Mouse (Mus musculus) heart, embryonic 14.5 days (tissue): ENCODE measurements around the gene Palm. TPM values are rescaled to one million over a fixed set of nuclear protein-coding genes. Genes with fewer than 3 reads are reported as not detected.
A peak's percentile ranks its signal among the peaks of the same experiment; 100 is the strongest.

Experiments
- ATAC-seq: fragments of 200-750 bp; cut with Nextera tagmentation; 2 replicates; pipeline ENCODE4 v1.8.0; 2017; ENCODE audit warnings: low read depth, moderate TSS enrichment; ENCODE audit not compliant: insufficient number of reproducible peaks, insufficient read depth, low FRiP score
- H3K27ac ChIP-seq, 2 experiments: fragments of 200-500 bp in 1 of 2; fragments of 300-500 bp in 1 of 2; sonication (generic) in 1 of 2; replicated peaks in 1 of 2; 2 replicates each; pipeline ENCODE4 v1.5.1; 2012 to 2014; ENCODE audit warnings: low read depth in 2 of 2, low read length in 2 of 2, control low read depth in 1 of 2, mild to moderate bottlenecking in 1 of 2, mixed read lengths in 1 of 2; ENCODE audit not compliant: control insufficient read depth in 1 of 2, insufficient read depth in 1 of 2
- H3K27me3 ChIP-seq: fragments of 300-500 bp; sonication (generic); 2 replicates; pipeline ENCODE4 v1.6.1; 2014; ENCODE audit warnings: mild to moderate bottlenecking, low read length, control low read depth; ENCODE audit not compliant: control insufficient read depth, insufficient read depth
- H3K36me3 ChIP-seq: fragments of 300-500 bp; sonication (generic); 2 replicates; pipeline ENCODE4 v1.6.1; 2014; ENCODE audit warnings: mild to moderate bottlenecking, control low read depth, low read length, mixed read lengths; ENCODE audit not compliant: control insufficient read depth, insufficient read depth
- H3K4me1 ChIP-seq, 2 experiments: fragments of 200-500 bp in 1 of 2; fragments of 300-500 bp in 1 of 2; sonication (generic) in 1 of 2; 2 replicates each; pipeline ENCODE4 v1.6.1; 2012 to 2014; ENCODE audit warnings: low read length in 2 of 2, control low read depth in 1 of 2, mixed read lengths in 1 of 2; ENCODE audit not compliant: control insufficient read depth in 2 of 2, insufficient read depth in 2 of 2
- H3K4me2 ChIP-seq: fragments of 300-500 bp; sonication (generic); 2 replicates; pipeline ENCODE4 v1.6.1; 2014; ENCODE audit warnings: mild to moderate bottlenecking, low read length
- H3K4me3 ChIP-seq, 2 experiments: fragments of 200-500 bp in 1 of 2; fragments of 300-500 bp in 1 of 2; sonication (generic) in 1 of 2; 2 replicates each; pipeline ENCODE4 v1.5.1; 2012 to 2014; ENCODE audit warnings: low read length in 2 of 2, mild to moderate bottlenecking in 2 of 2, control low read depth in 1 of 2, low read depth in 1 of 2, moderate library complexity in 1 of 2; ENCODE audit not compliant: control insufficient read depth in 1 of 2, insufficient read depth in 1 of 2
- H3K9ac ChIP-seq: fragments of 300-500 bp; sonication (generic); 2 replicates; pipeline ENCODE4 v1.6.1; 2014; ENCODE audit warnings: mild to moderate bottlenecking, low read length
- H3K9me3 ChIP-seq: fragments of 300-500 bp; sonication (generic); 2 replicates; pipeline ENCODE4 v1.6.1; 2016; ENCODE audit warnings: low read length, control low read depth; ENCODE audit not compliant: control insufficient read depth
- WGBS: fragments of 180-500 bp; shearing (Covaris S2); extraction: QIAGEN DNeasy Blood & Tissue Kit; methylation state at CpG from one replicate; pipeline ENCODE4 v1.1.7; 2014; 5-methylcytosine and 5-hydroxymethylcytosine counted together
- polyA plus RNA-seq: library from polyadenylated mRNA; unstranded; fragments of >200 nt; fragmentation: Nextera tagmentation; extraction: Ambion mirVana; gene quantifications from 2 replicates; pipeline ENCODE4 v1.2.1, GENCODE M21; 2014

Palm gene
- polyA plus RNA-seq, 1 experiment from 2014 or later = 68.1 TPM

- Histone ChIP-seq H3K4me2 (peak overlapping the region; percentile 28), H3K9ac (no peak overlapping the region; the same call in 1 of the 2 replicates), H3K36me3 (peaks cover 32% of the 10 kb centered on the region), H3K27ac (peak overlapping the region; percentile 69 to 75; a peak in 2 of 4 replicates), H3K4me3 (no peak overlapping the region; a peak in 1 of 4 replicates), H3K9me3 (no peaks in the 10 kb centered on the region), H3K4me1 (peaks cover 6 to 7% of the 10 kb centered on the region in 2 experiments; a peak in 3 of 4 replicates), H3K27me3 (no peaks in the 10 kb centered on the region)
- 64% methylated on average over 11 of the region's 11 CpGs for WGBS
- no peak for ATAC-seq
These were observed 15.4 kb downstream of the Palm start for GRCm38 (mm10) chr10:79808728-79809127.

GRCm38 (mm10) chr10:79811736-79812637, 18.6 kb downstream of the Palm start:
- ATAC-seq = no peak; the same call in 1 of the 2 replicates
- WGBS = 22% methylated on average over 15 of the region's 15 CpGs

GRCm38 (mm10) chr10:79814271-79814842, 21.0 kb downstream of the Palm start:
- ATAC-seq = no peak
- no peak overlapping the region for H3K4me3 ChIP-seq
- no peak overlapping the region for H3K9ac ChIP-seq
- no peaks in the 10 kb centered on the region for H3K27me3 ChIP-seq
- no peak overlapping the region for H3K27ac ChIP-seq
- no peak overlapping the region for H3K4me2 ChIP-seq
- no peaks in the 10 kb centered on the region for H3K9me3 ChIP-seq
- no peaks in the 10 kb centered on the region for H3K4me1 ChIP-seq
- 77% methylated on average over 5 of the region's 5 CpGs for WGBS
- peaks cover 45% of the 10 kb centered on the region for H3K36me3 ChIP-seq

More at GRCm38 (mm10) chr10:79811736-79812637, 18.6 kb downstream of the Palm start:
- Histone ChIP-seq H3K9me3 (no peaks in the 10 kb centered on the region), H3K27me3 (no peaks in the 10 kb centered on the region), H3K4me2 (no peak overlapping the region), H3K9ac (no peak overlapping the region), H3K27ac (no peak overlapping the region), H3K4me1 (no peaks in the 10 kb centered on the region), H3K36me3 (peaks cover 50% of the 10 kb centered on the region), H3K4me3 (no peak overlapping the region)

GRCm38 (mm10) chr10:79815671-79816494, 22.5 kb downstream of the Palm start:
- Histone ChIP-seq H3K36me3 (peaks cover 48% of the 10 kb centered on the region), H3K4me1 (no peaks in the 10 kb centered on the region), H3K9ac (no peak overlapping the region), H3K27ac (no peak overlapping the region), H3K4me2 (no peak overlapping the region), H3K27me3 (no peaks in the 10 kb centered on the region), H3K9me3 (no peaks in the 10 kb centered on the region), H3K4me3 (no peak overlapping the region)
- 82% methylated on average over 12 of the region's 12 CpGs for WGBS
- ATAC-seq = no peak

GRCm38 (mm10) chr10:79817111-79817510, 23.7 kb downstream of the Palm start:
- no peak for ATAC-seq
- H3K27me3 ChIP-seq = no peaks in the 10 kb centered on the region
- no peak overlapping the region for H3K4me2 ChIP-seq
- H3K4me3 ChIP-seq = no peak overlapping the region
- H3K36me3 ChIP-seq = peaks cover 43% of the 10 kb centered on the region
- no peak overlapping the region for H3K27ac ChIP-seq
- H3K9ac ChIP-seq = no peak overlapping the region
- no peaks in the 10 kb centered on the region for H3K4me1 ChIP-seq
- no peaks in the 10 kb centered on the region for H3K9me3 ChIP-seq
- 76% methylated on average over 2 of the region's 2 CpGs for WGBS

GRCm38 (mm10) chr10:79818225-79818624, 24.9 kb downstream of the Palm start:
- no peak overlapping the region for H3K4me2 ChIP-seq
- 66% methylated on average over 4 of the region's 4 CpGs for WGBS
- no peaks in the 10 kb centered on the region for H3K9me3 ChIP-seq
- no peaks in the 10 kb centered on the region for H3K27me3 ChIP-seq
- ATAC-seq = no peak
- no peak overlapping the region for H3K4me3 ChIP-seq
- peaks cover 34% of the 10 kb centered on the region for H3K36me3 ChIP-seq
- peaks cover 0 to 5% of the 10 kb centered on the region in 2 experiments; a peak in 1 of 4 replicates for H3K4me1 ChIP-seq
- H3K27ac ChIP-seq = no peak overlapping the region
- H3K9ac ChIP-seq = no peak overlapping the region

GRCm38 (mm10) chr10:79819606-79820005, 26.2 kb downstream of the Palm start:
- ATAC-seq = no peak
- WGBS = 89% methylated on average over 17 of the region's 17 CpGs
- Histone ChIP-seq H3K4me2 (no peak overlapping the region), H3K9ac (no peak overlapping the region), H3K27ac (no peak overlapping the region), H3K36me3 (peaks cover 34% of the 10 kb centered on the region), H3K4me1 (peaks cover 3 to 14% of the 10 kb centered on the region in 2 experiments; a peak in 3 of 4 replicates), H3K27me3 (no peaks in the 10 kb centered on the region), H3K9me3 (no peaks in the 10 kb centered on the region), H3K4me3 (no peak overlapping the region)
